Mouse (Mus musculus) ZHBTc4 (cell line): ENCODE data around the gene E2f3.

ENCODE experiments used
- DNase-seq: peaks from one replicate; pipeline ENCODE4 v3.0.0-alpha.2; 2011; ENCODE audit warnings: low read depth, low spot score

Gene E2f3

GRCm38 (mm10) chr13:29979140-29979564 is 6.7 kb downstream of the E2f3 start:
- DNase-seq, result no peak

DNA sequence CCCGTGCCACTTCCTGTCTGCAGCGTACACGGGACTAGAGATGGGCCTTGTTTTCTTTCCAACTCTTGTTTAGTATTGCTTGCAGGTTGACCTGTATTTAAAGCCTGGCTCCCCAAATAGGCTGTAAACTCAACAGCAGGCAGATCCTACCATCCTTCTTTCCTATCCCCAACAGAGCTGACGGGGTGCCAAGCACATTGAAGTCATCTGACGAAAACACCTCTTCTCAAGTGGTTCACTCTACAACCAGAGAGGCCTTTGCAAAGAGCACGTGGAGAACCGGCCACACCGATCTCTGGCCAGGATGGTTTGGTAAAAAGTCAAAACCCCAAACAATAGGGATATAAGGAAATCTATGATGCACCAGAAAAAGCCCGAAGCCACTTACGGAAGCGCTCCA is 8.5 kb downstream of the E2f3 start:
- no peak for DNase-seq

- no peak for DNase-seq
Observed at GRCm38 (mm10) chr13:29974066-29974465, 11.8 kb downstream of the E2f3 start.

GRCm38 (mm10) chr13:29973610-29974009 is 12.3 kb downstream of the E2f3 start:
- DNase-seq, result no peak

- DNase-seq, result no peak
Observed at GRCm38 (mm10) chr13:29970333-29970732, 15.5 kb downstream of the E2f3 start.

GRCm38 (mm10) chr13:29968636-29969035 is 17.2 kb downstream of the E2f3 start:
- no peak for DNase-seq

- no peak for DNase-seq
Observed at GRCm38 (mm10) chr13:29967367-29967766, 18.5 kb downstream of the E2f3 start.

DNA sequence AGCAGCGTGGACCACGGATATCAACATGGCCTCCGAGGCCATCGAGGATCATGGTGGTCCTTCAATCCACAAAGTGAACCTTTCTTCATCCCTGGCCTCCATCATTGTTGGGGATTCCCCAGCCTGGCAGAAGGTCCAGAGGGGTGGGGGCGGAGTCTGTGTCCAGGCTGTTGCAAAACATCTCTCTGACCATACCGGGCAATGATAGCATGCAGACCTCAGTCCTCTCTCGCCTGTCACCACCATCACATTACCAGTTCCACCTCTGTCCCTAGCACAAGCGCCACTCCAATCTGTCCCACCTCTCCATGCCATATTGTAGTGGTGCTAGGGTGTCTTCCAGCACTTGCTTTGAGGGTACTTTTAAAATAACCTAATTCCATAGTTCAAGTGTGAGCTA is 18.9 kb downstream of the E2f3 start:
- DNase-seq, result no peak

DNA sequence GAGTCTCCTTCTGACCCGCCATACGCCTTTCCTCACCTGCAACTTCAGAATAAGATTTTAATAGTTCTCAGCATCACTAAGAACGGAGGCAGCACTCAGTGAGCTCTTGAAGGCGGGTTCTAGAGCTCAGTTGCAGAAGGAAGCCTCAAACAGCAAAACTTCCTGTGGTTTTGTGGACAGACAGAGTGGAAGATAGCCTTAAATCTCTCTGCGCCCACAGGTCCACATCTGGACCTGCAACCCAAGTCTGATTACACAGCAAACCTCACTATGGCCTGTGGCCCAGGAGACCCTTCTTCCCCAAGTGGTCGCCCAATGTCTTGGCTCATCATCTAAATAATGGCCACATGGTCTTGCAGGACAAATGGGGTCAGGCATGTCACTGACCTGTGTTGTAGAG is 21.8 kb downstream of the E2f3 start:
- no peak for DNase-seq

- no peak for DNase-seq
Observed at GRCm38 (mm10) chr13:29960416-29960815, 25.4 kb downstream of the E2f3 start.

DNA sequence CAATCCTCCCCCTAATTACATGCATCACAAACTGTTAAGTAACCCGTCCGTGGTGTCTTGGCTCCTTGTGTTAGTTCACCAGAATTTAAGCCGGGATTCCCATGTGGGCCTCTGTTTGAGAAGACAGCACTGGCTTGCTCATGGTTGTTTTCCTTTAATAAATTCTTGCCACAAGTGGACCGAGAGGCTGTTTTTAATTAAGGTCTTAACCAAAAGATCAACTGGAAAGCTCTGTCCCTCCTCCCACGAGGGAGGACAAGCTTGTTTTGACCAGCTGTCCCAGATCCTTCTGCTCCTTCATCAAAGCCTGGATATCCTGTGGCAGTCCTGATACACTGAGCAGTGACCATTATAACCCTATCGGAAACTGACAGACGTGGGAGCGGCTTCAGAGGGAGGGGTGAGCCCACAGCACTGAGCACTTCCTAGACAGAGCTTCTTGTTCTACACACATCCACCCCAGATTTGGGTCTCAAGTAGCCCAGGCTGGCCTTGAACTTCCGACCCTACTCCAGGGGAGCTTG is 28.1 kb downstream of the E2f3 start:
- no peak for DNase-seq

DNA sequence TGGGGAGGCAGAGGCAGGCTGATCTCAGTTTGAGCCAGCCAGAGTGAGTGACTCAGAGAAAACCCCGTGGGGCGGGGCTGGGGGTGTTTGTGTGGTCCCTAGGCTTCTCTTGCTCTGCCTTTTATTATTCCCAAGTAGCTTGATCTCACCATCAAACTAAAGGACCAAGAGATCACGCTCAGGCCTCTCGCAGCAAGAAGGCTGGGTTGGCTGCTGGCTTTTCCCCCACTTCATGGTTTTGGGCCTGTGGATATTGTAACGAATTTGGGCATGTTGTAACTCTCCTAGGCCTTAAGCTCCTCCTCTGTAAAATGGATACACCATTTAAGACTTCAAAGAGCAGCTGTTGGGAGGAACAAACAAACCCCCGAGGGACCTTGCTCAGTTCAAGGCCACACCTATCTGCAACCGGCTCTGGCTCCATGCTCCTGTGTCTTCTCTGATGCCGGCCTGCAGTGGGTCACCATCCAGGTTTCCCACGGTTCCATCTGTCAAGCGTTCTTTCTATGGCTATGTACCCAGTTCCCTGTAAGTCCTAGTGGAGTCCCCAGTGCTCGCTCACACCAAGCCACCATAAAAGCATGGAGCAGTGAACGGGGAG is 28.9 kb downstream of the E2f3 start:
- DNase-seq, result peak; percentile 81

GRCm38 (mm10) chr13:29955296-29955695 is 30.6 kb downstream of the E2f3 start:
- no peak for DNase-seq

- no peak for DNase-seq
Observed at GRCm38 (mm10) chr13:29954741-29955140, 31.1 kb downstream of the E2f3 start.

DNA sequence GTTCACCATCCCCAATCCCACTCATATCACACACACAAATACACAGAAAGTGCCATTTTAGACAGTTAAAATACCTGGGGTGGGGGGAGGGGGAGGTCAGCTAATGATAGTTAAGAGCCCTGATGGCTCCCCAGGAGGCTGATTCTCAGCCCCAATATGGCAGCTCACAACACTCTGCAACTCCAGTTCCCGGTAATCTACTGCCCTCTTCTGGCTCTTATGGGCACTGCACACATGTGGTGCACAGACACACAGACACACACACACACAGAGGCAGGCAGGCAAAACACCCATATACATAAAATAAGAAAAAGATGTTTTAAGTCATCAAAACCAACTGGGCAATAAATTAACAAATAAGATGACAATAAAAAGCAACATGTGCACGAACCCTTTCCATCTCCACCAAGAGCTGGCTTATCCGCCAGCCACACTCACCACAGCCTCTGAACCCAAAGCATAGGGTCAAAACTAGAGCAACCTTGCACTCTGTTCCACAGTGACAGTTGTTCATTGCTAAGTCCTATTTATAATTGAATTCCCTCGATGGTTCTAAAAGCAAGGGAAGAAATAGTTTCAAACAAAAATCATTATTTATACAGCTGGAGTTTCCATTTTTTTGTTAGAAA is 32.3 kb downstream of the E2f3 start:
- DNase-seq, result peak; percentile 76

DNA sequence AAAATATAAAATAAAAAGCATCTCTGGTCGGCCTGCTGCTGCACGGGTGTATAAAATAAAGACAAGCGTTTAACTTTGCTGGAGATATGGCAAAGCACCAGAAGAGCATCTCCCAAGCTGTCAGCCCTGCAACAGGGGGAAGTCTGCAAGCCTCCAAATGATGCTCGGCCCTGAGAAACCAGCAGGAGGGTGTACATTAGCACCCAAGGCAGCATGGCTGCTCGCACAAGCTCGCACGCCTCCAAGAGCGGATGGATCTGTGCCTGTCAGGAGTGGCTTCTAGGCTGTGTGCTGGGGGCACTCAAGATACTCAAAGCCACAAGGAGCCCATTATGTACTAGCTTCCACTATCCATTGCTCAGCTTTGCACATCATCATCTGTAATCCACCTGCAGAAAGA is 39.8 kb downstream of the E2f3 start:
- no peak for DNase-seq

GRCm38 (mm10) chr13:29944915-29945570 is 40.8 kb downstream of the E2f3 start:
- no peak for DNase-seq

DNA sequence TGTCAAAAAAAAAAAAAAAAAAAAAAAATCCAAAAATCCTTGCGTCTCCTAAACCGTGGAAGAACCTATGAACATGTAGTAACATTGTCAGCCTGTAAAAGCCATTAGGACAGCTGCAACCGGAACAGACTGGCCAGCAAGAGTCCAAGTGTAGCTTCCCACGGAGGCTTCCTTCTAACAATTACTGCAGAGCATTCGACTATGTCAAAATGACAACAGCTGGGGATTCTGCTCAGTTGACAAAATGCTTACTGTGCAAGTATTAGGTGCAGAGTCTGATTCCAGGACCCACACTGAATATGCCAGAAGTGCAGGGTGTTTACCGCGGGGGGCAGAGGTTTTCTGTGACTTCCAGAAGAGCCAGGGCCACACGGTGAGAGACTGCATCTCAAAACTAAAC is 41.4 kb downstream of the E2f3 start:
- no peak for DNase-seq

- no peak for DNase-seq
Observed at GRCm38 (mm10) chr13:29943541-29944039, 42.3 kb downstream of the E2f3 start.

DNA sequence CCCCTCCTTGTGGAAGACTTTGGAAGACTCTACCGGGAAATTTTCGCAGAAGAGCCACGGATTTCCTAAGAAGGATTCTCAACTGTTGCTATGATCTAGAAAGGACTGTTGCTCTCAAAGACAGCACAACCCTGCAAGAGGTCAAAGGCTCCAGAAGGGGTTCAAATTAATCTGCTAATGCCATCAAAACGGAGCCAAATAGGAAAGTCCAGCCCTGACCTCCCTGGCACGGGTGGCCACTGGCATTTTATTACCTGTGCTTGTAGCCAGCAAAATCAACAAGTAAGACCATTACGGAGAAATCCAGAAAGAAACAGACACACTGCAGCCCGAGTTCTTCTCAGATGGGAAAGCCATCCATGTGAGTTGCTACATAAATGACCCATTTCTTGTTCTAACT is 45.8 kb downstream of the E2f3 start:
- no peak for DNase-seq

- no peak for DNase-seq
Observed at GRCm38 (mm10) chr13:29939399-29939798, 46.5 kb downstream of the E2f3 start.

GRCm38 (mm10) chr13:29938776-29939175 is 47.1 kb downstream of the E2f3 start:
- DNase-seq, result no peak

DNA sequence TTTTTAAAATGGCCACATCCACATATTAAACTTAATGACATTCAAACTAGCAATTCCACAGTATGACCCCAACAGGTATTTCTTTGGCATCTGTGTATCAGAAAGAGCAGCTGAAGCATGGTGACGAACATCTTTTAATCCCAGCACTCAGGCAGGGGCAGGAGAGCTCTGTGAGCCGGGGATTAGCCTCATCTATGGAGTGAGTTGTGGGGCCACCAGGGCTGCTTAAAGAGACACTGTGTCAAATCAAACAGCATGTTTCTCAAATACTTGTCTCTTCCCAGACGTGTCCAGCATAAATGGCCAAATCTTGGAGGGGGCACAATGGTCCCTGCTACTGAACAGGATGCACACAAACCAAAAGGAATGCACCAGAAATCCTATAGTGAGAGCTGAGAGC is 59.7 kb downstream of the E2f3 start:
- DNase-seq, result no peak
